Mouse (Mus musculus) right cerebral cortex, postnatal 10 days (tissue): ENCODE measurements around the gene Nudt2.

ENCODE experiments used
- DNase-seq, 2 experiments: peaks; one replicate each; pipeline ENCODE4 v3.0.0; 2021; ENCODE audit warnings: low spot score in 2 of 2

Gene Nudt2

DNA sequence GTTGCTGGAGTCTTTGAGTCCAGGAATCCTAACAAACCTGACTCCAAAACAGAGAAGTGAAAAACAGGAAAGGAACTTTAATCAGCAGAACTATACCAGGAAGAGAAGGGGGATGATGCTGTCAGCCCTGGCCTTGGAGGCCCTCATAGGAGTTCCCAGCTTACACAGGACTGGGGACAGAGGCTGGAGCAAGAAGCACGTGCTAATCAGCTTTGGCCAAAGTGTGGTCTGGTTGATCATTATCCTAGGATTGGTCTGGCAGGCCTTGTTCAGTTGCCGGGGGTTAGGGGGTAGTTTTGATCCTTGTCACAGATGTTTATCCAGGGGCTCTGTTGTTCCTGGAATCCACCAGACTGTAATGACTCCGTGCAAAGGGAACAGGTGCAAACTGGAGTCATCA is 29.4 kb downstream of the Nudt2 start:
- DNase-seq: no peak

DNA sequence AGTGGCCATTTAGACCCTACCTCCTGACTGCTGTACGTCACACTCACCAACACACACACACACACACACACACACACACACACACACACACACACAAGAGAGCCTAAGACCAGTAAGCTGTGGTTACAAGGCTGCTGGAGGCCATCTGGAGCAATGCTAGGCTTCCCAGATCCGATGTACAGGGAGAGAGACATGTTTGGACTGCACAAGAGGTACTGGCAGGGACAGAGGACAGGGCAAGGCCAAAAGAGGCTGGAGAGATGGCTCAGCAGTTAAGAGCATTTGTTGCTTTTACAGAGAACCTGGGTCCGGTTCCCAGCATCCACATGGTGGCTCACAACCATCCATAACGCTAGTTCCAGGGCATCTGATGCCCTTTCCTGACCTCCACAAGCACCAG is 30.1 kb downstream of the Nudt2 start:
- DNase-seq: no peak

DNA sequence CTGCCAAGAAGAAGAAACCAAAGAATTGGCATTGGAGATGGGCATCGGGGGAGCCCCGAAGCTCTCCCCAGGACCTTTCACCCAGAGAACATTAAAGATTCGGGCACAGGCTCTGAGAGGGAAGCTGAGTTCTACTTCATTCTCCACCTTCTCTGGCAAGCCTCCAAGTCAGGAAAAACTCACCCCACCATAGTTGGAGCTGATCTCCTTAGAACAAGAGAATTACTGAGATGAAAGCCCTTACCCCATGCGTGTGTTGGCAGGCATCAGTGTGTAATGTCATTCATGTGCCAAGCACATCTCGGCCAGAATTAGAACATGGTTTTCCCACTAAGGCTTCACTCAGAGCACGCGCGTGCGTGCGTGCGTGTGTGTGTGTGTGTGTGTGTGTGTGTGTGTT is 30.9 kb downstream of the Nudt2 start:
- DNase-seq: peak; percentile 82 to 91

DNA sequence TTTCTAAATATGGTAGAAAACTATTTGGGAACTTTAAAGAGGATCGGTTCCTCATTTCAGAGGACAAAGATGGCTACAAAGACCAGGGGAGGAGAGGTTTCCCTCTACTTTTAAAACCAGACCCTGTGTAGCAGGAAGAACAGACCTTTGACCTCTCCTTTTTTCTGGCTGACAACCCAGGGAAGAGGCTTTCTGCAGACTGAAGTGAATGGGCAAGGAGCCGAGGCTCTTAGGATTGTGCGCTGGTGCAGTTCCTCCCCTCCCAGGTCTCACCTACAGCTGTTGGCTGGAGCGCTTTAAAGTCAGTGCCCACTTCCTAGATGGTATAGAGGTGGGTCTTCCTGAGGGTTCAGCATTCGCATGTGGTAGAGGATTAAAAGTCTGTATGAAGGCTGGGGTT is 32.1 kb downstream of the Nudt2 start:
- DNase-seq: no peak

- DNase-seq: no peak
These were observed 32.6 kb downstream of the Nudt2 start for GRCm38 (mm10) chr4:41497579-41497978.

DNA sequence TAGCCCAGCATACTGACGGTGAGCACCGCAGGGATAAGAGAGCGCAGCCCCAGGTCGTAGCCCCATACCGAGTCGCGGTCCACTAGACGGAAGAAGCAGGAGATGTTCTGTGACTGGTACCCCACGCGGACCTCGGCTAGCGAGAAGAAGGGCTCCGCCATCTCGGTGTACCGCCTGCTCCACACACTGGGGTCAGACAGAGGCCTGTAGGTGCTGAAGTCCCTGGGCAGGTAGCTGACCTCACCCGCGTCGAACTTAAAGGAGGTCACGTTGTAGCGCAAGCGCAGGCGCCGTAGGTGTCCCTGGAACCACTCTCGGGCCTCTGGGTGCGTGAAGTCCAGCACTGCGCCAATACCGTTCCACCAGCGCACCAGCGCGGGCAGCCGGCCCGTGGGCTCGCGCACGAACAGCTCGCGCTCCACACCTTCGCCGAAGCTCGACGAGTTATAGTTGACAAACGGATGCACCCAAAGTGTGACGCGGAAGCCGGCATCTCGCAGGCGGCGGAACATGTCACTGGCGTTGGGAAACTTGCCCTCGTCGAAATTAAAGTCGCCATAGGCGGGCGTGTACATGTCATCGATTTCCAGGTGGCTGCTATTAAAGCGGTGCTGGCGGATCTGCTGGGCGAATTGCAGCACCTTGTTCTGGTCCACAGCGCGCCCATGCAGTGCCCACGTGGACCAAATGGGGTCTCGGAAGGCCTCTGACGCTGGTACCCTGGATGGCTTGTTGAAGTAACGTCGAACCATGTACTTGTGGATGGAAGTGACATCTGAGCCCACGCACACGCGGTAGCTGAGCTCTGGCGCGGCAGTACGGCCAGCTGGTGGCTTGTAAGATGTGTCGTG is 33.3 kb downstream of the Nudt2 start:
- no peak for DNase-seq

- no peak for DNase-seq
These were observed 34.0 kb downstream of the Nudt2 start for GRCm38 (mm10) chr4:41498921-41499391.

DNA sequence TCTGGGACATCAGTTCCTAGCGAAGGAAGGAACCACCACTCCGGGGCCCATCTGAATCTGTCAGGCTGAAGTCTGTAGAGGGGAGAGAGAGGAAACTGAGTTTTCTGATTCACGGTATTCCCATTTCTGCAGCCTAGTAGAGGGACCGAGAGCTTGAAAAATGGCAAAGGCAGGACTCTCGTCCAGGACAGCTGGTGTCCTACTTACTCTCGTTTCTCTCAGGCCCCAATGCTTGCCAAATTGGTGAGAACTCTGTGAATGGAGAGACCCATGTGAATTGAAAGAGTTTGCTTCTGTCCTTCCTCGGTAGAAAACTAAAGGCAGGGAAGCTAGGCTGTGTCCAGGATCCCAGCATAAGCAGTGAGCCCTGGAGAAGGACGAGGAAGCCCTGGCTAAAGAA is 34.7 kb downstream of the Nudt2 start:
- no peak for DNase-seq

GRCm38 (mm10) chr4:41500787-41501186 is 35.8 kb downstream of the Nudt2 start:
- DNase-seq: no peak

DNA sequence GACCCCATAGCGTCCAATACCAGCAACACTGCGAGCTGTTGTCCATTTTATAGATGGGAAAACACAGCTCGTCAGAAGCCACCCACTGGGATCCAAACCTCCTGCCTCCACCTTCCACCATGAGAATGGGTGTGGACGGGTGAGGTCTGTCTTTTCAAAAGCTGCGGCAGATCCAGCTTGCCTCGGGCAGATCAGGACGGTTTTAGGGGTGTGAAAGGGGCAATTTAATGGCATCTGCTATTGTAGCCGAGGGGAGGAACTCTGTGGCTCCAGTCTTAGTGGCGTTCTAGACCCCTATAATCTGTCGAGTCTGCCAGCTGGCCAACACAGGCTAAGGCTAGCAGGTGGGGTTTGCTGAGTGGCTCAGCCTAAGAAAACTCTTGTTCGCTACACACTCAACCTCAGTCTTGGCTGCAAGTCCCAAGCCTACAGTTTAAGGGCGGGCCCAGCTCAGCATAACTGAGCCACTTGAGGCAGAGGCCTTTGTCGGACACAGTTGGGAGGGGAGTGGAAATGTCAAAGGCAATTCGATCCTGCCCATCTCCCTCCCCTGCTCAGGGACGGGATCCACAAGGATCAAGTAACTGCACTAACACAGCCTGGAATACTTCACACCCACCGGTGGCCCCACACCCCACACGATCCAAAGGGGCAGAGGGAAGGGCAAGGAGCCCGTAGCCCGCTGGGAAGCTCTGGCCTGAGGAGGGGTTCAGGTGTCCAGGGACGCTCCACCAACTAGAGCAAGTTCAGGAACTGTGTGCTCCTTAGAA is 37.4 kb downstream of the Nudt2 start:
- no peak for DNase-seq

DNA sequence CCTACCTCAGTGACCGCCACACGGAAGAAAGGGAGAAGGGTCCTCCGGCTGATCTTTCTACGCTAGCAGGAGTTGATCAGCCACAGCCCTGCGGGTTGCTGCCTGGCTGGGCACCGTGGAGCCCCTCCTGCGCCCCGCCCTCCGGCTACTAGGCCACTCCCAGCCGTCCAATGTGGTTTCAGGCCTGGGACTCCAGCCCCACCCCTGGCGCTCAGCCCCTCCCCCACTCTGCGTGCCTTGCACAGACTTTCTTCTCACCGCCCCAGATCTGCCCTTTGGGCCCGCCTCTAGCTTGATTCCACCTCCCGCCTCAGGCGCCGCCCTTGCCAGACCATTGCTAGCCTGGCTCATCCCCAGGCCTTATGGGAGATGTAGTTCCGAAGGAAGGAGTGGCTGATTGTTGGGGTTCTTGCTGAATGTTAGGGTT is 38.0 kb downstream of the Nudt2 start, which contains the start of gene AI464131:
TSS of gene AI464131 (minus strand) at position 91 of the 427 bp plus-strand sequence.
- peak; percentile 96 to 97 for DNase-seq

- DNase-seq: no peak
These were observed 39.4 kb downstream of the Nudt2 start for GRCm38 (mm10) chr4:41504325-41504724.

DNA sequence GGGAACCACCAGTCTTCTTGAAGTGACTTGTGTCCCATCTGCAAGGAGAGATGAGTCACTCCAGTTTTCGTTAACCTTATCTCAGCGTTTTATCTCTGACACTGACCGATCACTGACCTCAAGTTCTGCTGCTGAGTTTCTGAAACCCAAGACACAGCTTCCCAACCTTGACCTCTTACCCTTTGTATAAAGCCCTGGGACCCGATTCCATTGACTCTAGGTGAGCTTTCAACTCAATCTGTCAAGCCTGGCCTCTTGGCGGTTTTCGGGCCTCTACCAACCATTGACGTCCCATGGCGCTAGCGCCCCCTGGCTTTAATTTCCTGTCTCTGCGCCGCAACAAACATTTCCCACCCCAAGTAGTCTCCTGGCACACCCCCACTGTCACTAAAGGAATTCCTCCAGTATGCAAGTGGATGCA is 40.2 kb downstream of the Nudt2 start:
- DNase-seq: no peak

GRCm38 (mm10) chr4:41506156-41506555 is 41.2 kb downstream of the Nudt2 start:
- DNase-seq: peak in 1 of 2 experiments; percentile 74

- DNase-seq: peak; percentile 91
These were observed 42.0 kb downstream of the Nudt2 start for GRCm38 (mm10) chr4:41506906-41507305.

GRCm38 (mm10) chr4:41507326-41507924 is 42.5 kb downstream of the Nudt2 start:
- DNase-seq: peak in 1 of 2 experiments; percentile 71

DNA sequence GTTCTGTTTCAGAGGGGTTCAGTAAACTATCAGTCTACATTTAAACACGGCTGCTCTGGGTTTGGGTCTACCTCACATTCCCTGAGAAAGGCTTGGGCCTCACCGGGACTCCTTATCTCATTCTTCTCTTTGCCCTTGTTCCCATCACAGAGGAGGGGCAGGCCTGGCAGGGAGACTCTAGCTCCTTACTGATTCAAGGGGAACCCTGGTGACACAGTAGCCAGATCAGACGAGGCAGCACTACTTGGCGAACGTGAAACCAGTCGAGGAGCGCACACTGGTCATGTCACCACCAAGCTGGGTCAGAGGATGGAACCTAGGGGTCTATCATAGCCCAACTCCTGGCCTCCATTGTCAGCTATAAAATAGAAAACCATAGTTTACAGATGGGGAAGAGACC is 43.0 kb downstream of the Nudt2 start:
- DNase-seq: no peak

- peak in 1 of 2 experiments; percentile 67 for DNase-seq
These were observed 48.4 kb downstream of the Nudt2 start for GRCm38 (mm10) chr4:41513309-41513708.

GRCm38 (mm10) chr4:41513714-41514113 is 48.8 kb downstream of the Nudt2 start:
- DNase-seq: no peak

DNA sequence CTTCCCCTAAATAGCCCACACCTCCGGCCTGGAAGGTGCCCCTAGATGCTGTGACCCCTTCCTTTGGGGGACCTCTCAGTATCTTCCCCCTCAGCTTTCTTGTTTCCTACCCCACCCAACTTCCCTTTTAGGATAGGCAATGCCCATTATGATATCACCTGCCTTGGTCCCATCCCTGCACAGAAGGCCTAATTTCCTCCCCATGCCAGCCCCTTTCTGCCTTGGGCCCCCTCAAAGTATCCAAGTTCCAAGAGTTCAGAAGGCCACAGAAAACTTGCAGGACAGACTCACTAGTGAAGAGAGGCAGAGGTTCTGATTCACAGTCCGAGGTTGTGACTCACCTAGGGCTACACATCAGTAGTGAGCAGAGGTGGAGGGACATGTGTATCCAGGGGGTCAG is 52.3 kb downstream of the Nudt2 start, which contains the start of gene 1110017D15Rik:
TSS of gene 1110017D15Rik (minus strand) at position 101 of the 400 bp plus-strand sequence.
- DNase-seq: no peak

- DNase-seq: no peak
These were observed 53.4 kb downstream of the Nudt2 start for GRCm38 (mm10) chr4:41518349-41518748.

GRCm38 (mm10) chr4:41519195-41519594 is 54.2 kb downstream of the Nudt2 start:
- DNase-seq: no peak
